Mouse (Mus musculus): ENCODE results near the gene Tomm40l.

GRCm38 (mm10) chr1:171262594-171263130 lies 40.3 kb upstream of the Tomm40l start:
- no peak for TF ChIP-seq POLR2A (IDR thresholded peaks at IDR 0.05; ENCODE audit: borderline replicate concordance, insufficient read depth, low read length)
- no peak for TF ChIP-seq CTCF (IDR thresholded peaks at IDR 0.05; ENCODE audit: borderline replicate concordance, insufficient read depth, low read depth, low read length)
